Mouse (Mus musculus): Measurements from ENCODE around the gene Srp54a.
"Not testable (repeated sequence)": the region's sequence is repeated elsewhere in the genome, so short reads cannot be mapped to it uniquely, and the experiment has no call there.

The Srp54a gene

GRCm38 (mm10) chr12:55124731-55125130 lies 44.7 kb downstream of the Srp54a start:
- in situ Hi-C loops (cut with MboI, MseI) = not testable (repeated sequence)

- in situ Hi-C loops (cut with MboI, MseI) = loop anchor here (5.0 kb wide), 1 partner anchor 142 kb away; no protein-coding TSS in a partner anchor
These were observed 55.5 kb downstream of the Srp54a start for GRCm38 (mm10) chr12:55135540-55135939.

- in situ Hi-C loops (cut with MboI, MseI) = loop anchor here (5.0 kb wide), 1 partner anchor 139 kb away; no protein-coding TSS in a partner anchor
These were observed 57.8 kb downstream of the Srp54a start for GRCm38 (mm10) chr12:55137859-55138258.

GRCm38 (mm10) chr12:55154559-55155448 lies 74.7 kb downstream of the Srp54a start, which contains the start of gene Srp54b:
Gene Srp54b (plus strand): TSS chr12:55155104.
- in situ Hi-C loops (cut with MboI, MseI) = loop anchor here (5.0 kb wide), 2 partner anchors 77 to 83 kb away; partner anchors contain the start of gene Srp54c

GRCm38 (mm10) chr12:55155449-55155783 lies 75.4 kb downstream of the Srp54a start:
- in situ Hi-C loops (cut with MboI, MseI) = loop anchor here (5.0 kb wide), 2 partner anchors 77 to 83 kb away; partner anchors contain the start of gene Srp54c

Measured in T-helper 2 cell (primary cell).